Mouse (Mus musculus) lung, postnatal 36 days (tissue): ENCODE data around the gene Mroh2b.

ENCODE experiments used
- DNase-seq: peaks from one replicate; pipeline ENCODE4 v3.0.0; 2022; ENCODE audit warnings: mixed read lengths

Mroh2b gene

DNA sequence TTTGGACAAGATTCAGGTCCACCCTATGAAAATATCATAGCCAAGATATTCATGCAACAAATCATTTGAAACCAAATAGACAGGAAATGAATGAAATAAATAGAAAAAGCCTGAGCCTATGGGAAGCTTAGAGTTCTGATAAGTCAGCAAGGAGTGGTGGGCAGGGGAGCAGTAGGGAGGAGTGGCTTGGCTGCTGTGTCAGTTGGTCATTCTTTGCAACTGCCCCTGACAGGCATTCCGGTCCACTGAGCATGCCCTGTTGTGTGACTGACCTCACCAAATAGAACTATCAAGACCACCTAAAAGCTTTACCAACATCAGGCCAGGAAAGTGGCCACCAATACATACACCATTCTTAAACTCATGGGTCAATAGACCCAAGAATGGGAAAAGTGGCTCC, at the start of gene Mroh2b:
Gene Mroh2b, plus strand, starts transcription at position 301 of the 400 bp plus-strand sequence.
- DNase-seq, result no peak

DNA sequence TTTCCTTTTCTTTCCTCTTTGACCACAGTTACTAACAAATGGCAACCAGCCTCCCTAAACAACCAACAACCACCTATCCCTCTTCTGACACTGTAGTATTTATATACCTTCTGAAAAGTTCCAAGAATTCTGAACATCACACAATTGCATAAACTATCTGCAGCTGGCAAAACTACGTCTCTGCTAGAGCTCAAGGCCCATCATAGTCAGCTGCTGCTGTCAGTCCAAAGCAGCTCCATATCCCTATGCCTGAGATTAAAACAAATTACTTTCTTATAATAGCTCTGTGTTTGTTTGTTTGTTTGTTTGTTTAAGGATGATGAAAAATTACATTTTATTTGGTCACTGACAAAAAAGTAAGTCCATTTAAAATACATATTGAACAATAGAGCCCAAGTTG, 48.5 kb upstream of the Mroh2b start:
- no peak for DNase-seq

DNA sequence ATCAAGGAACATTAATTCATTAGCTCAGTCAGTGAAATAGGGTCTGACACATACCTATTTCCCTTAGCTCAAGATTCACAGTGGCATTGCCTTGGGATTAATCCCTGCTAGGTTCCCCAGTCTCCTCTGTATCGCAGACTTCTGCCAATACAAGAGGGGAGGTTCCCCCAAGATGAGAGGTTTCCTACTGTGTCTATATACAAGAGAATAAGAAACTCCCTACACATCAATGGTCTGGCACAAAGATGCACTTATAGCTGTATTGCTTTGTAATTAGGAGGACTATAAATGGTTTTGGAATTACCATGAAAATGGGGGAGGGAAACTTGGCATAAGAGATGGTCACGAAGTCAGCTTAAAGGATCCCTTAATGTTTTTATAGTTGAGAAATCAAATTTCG, 3.6 kb upstream of the Mroh2b start:
- no peak for DNase-seq

- DNase-seq, result no peak
Measured at GRCm38 (mm10) chr15:4934731-4935130, 36.2 kb downstream of the Mroh2b start.

DNA sequence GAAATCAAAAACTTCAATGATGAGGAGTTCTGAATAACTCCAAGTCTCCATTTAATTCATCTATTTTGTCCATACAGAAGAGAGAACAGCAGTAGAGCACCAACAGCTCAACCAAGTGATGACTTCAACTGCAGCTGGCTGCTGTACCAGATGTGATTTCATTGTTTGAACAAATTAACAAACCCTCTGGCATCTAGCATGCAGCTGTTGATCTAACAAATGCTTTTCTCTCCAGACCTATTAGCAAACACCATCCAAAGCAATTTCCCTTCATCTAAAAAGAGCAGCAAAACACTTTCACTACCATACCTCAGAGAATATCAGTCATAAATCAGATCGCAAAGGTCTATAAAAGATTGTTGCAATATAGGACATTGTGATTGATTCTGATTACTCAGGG, 74.8 kb downstream of the Mroh2b start:
- peak; percentile 43 for DNase-seq

- no peak for DNase-seq
Measured at GRCm38 (mm10) chr15:5002903-5003302, 104.4 kb downstream of the Mroh2b start.

GRCm38 (mm10) chr15:5003503-5004196, 105.1 kb downstream of the Mroh2b start:
- no peak for DNase-seq

DNA sequence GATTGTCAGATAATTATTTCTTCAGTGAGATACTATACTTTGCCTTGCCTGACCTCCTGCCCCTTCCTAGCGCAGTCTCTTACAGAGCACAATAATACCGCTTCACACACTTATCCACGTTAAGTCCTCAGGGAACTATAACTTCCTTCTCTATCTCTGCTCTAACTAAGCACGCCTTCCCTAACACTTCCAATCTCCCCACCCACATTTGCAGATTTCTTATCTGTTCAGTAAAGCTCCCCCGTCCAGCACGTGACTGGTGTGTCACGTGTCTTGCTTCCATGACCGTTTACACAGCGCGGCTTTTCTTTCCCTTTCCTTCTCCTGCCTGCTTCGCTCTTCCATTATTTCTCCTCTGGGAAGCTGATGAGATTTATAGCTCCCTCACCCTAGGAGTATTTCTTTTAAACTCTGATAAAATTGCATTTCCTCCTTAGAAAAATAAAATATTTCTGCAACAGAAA, 111.1 kb downstream of the Mroh2b start:
- no peak for DNase-seq
